Mouse (Mus musculus) heart, adult 18-20 months (tissue): ENCODE measurements around the gene Myo16. TPM values are rescaled to one million over a fixed set of nuclear protein-coding genes. Genes with fewer than 3 reads are reported as not detected.

Experiments used
- DNase-seq, 2 experiments: peaks; one replicate each; pipeline ENCODE4 v3.0.0; 2021 to 2022; ENCODE audit warnings: mixed read lengths in 1 of 2
- total RNA-seq, 2 experiments: library from RNA; stranded (reverse); gene quantifications; 2 replicates each; pipeline ENCODE4 v1.2.3; 2021

Gene Myo16
- total RNA-seq, 2 experiments from 2014 or later, result 3.2 to 6.7 TPM

DNA sequence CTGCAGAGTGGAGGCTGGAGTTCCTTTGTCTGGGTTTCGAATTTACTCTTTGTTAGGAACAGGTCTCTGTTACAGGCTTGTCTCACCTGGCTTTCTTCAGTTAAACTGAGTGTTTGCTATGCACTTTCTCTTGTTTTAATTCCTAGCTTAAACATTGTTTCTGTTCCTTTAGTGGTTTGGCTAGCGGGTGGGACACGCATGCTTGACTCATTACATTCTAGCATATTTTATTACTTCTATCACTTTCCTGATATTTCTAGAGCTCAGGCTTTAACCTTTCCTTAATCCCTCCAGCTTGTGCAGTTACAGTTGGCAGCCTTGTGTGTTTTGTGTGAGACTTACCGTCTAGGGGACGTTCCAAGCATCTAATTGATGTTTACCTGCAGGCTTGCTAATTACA lies 476.2 kb downstream of the Myo16 start:
- DNase-seq, result no peak

DNA sequence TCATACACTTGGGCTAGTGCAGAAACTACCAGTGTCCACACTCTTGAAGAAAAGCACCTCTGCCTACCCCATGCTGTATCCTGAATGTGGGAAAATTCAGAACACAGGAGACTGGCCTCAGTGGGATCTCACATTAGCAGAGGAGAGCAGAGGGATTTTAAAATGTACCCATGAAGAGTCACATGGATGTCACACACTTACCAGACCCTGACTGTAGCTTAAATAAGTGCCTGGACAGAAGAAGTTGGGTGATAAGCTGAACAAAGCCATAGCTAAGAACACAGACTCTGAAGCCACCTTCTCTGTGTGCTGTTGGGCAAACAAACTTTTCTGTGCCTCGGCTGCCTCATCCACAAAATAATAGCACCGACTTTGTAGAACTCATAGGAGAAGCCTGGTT lies 477.3 kb downstream of the Myo16 start:
- no peak for DNase-seq

DNA sequence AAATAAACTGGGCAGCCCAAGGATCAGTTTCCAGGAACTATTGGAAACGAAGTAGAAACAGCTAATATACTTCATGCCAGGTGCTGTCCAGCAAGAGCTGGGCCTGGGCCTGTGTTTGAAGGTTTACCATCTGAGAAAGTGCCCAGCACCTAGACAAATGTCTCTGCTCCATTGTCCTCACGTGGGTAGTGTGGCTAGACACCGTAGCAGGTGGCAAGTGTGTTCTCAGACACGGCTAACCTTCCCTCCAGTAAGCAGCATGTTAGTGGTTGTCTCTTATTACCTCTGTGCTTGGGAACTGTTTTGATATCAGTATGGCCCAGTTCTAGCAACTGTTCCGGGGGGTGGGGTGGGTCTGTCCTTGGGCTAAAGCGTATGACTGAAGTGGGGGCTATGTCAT lies 478.9 kb downstream of the Myo16 start:
- DNase-seq, result no peak

DNA sequence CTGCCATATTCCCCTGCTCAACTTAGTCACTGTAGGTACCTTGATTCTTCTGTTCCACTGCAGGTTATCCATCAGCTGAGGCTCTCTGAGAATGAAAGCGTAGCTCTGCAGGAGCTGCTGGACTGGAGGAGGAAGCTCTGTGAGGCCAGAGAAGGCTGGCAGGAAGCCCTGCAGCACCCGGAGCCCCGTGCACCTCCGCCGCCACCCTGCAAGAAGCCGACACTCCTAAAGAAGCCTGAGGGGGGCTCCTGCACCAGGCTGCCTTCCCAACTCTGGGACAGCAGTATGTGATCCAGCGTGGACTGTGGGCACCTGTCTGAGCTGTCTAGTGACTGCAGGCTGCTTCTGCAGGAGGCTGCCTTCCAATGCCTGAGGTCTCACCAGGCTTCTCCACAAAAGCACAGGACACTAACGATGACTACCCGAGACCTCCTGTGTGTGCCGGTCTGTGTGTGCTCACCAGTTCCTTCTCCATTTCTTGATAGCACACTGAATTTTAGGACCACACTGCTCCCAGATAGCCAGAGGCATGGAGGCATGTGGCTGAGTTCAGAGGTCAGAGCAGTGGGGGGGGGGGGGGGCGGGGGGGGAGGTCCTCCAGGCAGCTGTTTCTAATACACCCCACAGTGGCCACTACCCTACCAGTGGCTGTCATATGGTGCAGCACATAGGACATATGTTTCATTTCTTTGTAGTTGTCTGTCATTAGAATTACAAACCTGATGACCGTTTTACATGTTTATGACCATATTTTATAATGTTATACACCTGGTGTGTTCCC lies 479.8 kb downstream of the Myo16 start:
- no peak for DNase-seq

DNA sequence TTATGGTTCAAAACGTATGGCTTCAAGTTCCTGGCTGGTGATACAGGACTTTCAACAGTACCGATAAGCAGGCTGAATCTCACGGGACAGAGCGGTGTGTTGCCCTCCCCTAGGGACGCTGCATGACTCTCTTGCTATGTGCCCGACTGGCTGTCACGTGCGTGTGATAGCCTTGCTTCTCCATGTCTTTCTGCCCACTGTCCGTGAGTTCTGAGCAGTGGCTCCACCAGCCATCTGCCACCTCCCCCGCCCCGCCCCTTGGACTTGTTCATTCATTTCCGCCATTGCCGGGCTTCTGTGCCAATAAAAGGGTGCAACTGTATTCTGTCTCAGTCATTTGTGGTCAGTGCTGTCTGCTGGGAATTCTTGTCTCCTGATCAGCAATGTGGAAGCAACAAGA lies 480.7 kb downstream of the Myo16 start:
- DNase-seq, result no peak

DNA sequence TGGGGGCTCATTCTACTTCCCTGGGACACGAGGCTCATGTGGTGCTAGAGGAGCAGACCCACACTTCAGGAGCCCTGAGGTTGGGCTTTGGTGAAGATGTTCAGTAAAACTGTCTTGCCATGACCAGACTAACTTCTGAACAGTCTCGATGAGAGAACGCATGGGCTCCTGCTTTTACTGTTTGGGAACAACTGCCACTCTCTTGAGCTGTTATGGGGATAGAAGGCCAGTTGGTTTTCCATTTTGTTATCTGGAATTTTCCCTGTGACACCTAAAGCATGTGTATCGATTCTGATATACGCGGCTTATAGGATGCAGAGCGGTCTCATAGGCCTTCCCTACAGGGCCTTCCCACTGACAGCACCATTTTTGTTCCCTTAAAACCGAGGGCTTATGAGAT lies 485.2 kb downstream of the Myo16 start:
- no peak for DNase-seq

DNA sequence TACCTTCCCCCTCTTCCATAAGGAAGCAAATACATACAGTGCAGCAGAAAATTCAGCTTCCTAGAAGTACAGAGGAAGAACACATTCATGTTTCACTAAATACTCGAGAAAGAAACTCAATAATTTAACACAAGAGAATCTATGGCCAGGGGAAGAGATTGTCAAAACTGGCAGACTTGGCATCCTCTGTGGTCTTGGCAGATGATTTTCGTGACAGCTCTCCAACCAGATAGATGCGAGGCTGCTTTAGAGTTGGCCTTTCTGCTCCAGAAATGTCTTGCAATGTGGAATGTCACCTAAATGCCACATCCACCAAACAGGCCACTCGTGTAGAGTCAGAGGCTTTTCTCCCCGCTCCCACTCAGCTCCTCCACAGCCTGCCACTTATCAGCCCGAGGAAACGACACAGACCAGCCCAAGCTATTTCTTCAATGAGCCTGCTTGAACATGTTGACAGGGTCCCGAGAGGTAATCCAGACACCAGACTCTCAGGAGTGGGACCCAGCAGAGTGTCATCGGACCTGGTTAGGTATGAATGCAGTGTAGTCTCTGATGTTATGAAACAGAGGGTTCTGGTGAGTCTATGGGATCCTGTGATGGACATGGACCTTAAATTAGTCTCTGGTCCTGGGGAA lies 486.6 kb downstream of the Myo16 start:
- no peak for DNase-seq

DNA sequence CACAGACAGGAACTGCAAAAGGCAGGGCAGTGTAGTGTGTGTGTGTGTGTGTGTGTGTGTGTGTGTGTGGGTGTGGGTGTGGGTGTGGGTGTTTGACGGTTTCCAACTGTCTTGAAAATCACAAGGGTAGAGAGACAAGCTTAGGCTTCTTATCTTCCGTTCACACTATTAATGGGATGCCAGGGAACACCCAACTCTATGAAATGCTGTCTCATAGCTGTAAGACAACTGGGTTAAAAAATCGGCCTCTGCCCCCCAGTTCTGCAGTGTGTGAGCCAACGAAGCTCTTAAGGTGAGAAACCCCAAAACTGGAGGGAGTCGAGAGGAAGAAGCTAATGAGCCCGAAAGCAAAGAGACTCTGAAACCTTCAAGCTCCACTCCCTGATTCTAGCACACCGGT lies 487.1 kb downstream of the Myo16 start:
- no peak for DNase-seq

DNA sequence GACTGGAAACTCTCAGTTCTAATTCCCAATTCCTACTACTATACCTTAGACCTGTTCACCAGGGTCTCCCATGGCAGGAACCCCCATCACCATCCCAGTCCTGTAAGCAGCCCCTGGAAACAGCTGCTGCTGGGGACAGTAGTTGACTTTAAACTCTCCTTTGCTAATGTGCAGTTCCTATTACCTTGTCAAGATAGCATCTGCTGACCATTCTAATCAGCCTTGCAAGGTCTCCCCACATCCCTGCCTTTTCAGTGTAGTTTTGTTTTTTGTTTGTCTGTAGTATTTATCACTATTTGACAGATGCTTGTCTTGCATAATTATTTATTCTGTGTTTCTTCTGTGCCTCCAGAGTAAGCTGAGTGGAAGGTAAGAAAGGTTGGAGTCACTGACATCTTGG lies 487.6 kb downstream of the Myo16 start:
- no peak for DNase-seq

DNA sequence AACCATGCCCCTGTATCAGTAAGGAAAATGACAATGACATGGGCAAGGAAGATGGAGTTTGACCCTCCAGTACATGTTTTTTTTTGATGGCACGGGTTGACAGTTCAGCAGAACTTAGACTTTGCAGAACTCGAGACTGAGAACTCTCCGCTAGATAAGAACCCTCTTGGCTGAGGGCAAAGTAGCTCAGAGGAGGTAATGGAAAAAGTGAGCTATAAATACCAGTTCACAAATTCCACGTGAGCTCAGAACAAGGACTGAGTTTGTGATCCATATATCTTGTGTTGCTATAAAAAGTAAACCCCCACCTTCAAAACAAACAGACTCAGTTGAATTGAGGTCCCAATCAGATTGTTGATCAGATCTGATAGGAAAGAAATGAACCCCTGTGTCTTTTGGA lies 489.5 kb downstream of the Myo16 start:
- DNase-seq, result peak; percentile 39 to 60

DNA sequence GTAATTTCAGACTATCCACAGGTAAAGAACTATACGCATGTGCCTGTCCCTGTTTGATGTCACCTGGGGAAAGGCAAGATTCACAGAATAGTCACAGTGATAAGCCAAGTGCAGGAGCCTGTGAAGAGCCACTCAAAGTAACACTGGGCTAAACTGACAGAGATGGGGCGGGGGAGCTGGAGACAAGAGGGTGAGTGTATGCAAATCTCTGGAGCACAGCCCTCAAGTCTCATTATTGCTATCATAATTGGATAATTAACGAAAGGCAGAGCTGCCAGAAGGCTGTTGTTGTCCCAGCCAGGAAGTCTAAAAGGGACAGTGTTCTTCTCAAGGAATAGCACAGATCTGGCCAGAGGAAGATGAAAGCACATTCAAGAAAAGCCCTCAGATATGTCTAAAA lies 490.8 kb downstream of the Myo16 start:
- DNase-seq, result no peak

DNA sequence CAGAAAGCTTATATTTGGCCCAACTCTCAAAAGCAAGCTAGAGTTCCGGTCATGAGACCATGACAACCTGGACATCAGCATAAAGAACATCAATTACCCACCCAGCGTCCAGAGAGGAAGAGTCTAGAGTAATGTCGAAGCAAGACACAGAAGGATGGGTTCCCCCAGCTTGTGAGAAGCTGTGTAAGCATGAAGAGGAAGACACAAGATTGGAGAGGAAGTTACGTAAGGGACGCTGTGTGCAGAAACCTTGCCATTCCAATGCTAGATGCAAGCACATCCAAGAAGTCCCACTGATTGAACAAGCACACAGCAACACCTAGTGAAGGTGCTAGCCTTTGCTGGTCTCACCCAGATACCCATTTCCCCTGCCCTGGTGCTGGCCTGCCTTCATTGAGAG lies 492.0 kb downstream of the Myo16 start:
- no peak for DNase-seq

DNA sequence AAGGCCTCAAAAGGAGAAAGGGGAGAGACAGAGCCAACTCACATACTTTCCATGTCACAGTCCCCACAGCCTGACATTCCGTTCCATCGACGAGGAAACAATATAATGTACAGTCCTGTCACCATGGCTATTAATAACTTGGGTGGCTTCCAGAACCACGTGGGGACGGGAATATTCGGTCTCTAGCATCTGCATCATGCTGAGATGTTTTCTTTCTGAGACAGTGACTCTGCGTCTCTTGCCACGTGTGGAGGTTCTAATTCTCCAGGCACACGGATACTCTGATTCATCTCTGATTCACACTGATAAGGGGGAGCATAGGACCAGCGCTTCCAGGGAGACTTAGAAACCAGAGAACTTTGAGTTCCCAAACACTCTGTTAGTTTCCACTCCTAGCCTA lies 492.8 kb downstream of the Myo16 start:
- peak; percentile 45 to 67 for DNase-seq

DNA sequence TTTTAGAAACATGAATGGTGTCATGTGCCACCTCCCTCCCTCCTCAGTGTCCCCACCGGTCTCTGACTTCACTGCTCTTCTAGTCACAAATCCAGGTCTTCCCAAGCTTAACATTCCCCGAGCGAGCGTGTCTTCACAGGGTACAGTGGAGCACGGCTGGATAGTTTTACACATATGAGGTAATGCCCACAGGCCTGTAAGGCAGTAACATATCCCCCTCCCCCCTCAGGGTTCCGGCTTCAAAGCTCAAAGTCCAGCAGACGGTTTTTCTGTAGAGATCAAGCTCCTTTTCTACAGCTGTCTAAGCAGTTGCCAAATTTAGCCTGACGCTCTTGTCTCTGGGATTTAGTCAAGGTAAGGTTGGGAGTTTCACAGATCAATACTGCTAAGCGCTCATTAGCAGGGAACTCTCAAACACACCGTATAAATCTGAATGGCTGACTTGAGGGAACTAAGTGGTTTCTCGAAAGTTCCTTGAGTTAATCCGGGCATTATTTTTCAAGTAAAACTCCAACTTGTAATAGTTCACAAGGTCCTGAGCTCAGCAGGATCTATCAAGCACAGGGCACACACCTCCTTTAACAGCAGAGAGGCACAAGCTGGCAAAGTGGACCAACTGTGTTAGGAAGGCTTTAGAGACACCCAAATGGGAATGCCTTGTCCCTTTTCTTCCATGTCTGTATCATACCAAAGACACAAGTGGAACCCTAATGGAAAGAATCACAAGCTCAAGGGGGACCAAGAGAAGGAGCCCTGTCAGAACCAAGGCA lies 498.0 kb downstream of the Myo16 start:
- no peak for DNase-seq

DNA sequence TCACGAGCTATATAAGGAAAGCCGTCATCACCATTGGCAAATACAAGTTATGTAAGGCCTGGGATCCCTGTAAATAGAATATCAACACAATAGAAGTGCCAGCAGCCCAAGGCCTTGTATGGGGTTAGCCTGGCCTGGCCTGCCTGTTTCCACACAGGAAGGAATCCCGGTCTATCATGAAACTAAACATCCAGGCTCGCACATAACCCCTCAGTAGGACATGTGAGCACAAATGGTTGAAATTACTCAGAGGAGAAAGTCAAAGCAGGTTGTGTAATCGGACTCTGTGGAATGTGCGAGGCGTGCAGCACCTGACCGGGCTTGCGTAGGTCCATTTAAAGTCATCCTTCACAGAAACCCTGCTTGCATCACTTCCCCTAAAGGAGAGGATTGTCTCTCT lies 499.6 kb downstream of the Myo16 start:
- peak; percentile 57 to 75 for DNase-seq

DNA sequence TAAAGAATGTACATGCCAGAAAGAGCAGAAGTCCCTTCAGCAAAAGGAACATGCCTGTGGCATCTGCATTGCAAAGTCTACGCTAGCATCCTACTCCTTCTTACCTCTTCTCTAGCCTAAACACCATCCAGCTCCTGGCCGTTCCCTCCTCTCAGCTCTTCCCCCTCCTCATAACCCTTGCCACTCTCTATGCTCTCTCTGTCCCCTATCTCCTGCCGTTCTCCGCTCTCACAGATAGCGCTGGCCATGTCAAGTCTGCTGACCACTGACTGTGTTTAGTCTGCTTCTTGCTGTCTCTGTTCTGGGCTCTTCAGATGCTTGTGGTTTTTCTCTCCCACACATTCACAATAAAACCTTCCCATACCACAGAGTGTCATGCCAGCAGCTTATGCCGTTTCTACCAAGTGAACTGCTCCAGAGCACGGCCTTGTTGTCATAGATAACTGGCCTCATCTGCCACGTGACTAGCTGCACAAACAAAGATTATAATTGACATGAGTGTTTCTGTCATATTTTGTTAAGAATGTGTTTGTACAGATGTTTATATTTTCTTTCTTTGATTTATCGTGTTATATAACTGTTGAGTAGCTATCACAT lies 501.3 kb downstream of the Myo16 start:
- DNase-seq, result no peak

DNA sequence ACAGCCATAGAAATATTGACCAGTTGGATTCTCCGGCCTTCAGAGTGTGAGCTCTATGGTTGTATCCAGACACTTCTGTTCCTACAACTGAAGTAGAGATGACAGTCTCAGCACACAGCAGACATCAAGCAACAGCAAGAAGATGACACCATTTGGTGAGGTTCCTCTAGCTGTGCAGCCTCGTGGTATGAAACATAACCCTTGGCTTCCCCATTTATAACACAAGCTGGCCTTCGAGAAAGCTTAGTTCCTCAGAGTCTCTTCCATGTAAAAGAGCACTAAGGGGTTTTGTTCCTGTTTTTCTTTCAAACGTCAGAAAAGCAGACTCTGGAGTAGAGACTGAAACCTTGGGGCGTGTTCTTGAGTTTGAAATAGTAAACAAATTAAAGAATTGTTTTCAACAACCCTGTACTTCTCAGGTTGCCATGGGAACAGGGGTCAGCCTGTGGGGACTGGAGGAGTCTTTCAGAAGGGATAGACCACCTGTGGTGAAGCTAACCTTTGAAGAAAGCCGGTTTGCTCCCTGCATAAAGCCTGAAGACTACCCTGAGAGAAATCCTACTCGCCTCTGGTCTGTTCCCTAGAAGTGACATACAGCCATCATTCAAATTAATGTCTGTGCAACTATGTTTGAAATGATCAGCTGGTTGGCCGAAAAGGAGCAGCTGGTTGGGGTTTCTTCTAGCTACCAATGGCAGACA lies 510.2 kb downstream of the Myo16 start:
- DNase-seq, result no peak

DNA sequence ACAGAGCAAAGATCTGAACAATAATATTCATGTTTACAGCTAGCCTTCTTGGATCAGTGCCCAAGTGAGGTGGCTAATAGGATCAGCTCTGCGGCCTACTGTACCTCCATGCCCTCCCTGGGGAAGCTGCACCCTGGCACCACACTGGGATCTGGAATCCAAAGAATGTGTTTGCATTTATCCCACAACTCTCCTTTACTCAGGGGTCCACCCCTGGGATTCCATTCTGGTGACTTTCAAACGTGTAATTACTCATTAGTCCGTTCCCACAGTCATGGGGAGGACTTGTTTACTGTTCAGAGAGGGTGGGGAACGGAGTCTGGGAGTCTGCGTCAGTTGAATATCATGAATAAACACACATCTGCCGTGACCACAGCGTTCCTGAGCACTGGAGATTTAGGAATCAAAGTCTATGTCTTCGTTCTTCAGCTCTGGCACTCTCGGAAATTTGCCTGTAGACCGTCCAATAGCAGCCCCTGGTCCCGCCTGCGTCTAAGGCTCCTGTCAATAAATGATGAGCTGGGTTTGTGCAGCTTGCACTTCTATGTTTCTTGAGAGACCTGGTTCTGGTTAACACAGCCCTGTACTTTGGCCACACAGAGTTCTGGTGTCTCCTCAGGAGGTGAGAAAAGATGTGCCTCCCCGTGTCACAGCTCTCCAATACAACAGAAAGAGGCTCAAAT lies 511.3 kb downstream of the Myo16 start:
- DNase-seq, result no peak

DNA sequence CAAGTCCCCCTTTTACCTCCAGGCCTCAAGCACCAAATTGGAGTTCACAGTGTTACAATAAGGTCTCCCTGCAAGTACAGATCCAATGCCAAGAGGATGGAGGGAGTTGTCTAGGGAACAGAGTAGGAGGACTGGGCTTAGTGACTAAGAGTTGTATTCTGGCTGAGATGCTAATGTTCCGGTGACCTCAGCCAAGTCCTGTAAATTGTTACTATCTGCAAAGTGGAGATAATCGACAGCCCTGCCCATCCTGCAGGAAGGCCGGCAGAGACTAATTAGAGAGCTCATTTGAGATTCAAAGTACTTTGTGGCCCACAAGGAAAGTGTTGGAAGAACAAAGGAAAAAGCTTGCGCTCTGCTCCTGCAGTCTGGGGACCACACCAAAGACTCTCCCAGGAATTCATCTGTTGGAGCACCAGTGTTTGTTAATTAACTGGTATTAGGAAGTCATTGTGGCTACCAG lies 512.1 kb downstream of the Myo16 start:
- peak in 1 of 2 experiments; percentile 10 for DNase-seq

DNA sequence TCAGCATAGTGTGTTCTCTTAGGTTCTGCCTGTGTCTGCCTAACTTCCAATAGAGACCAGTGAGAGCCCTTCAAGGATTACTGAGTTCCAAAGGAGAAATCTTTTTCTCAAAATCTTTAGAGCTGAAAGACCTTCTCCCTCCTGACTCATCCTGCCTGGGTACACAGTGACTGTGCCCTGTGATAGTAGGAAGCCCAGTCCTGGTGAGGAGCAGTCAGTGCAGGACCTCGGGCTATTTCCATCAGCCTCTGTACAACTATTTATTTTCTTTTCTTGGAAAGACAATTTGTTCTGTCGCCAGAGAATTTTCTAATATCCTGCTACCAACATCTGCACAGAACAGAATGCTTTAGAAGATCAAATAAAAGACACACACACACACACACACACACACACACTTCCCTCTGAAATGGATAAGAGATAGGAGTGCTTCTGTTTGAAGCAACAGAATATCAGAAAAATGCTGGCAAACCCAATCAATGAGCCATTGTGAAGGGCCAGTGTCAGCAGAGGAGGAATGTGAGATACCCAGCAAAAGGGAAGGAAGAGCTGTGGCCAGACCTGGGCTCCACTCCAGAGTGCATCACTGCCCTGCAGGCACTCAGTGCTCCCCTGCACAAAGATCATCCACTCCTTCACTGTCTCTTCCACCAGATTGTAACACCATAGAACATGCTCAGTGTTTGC lies 518.3 kb downstream of the Myo16 start:
- DNase-seq, result no peak

DNA sequence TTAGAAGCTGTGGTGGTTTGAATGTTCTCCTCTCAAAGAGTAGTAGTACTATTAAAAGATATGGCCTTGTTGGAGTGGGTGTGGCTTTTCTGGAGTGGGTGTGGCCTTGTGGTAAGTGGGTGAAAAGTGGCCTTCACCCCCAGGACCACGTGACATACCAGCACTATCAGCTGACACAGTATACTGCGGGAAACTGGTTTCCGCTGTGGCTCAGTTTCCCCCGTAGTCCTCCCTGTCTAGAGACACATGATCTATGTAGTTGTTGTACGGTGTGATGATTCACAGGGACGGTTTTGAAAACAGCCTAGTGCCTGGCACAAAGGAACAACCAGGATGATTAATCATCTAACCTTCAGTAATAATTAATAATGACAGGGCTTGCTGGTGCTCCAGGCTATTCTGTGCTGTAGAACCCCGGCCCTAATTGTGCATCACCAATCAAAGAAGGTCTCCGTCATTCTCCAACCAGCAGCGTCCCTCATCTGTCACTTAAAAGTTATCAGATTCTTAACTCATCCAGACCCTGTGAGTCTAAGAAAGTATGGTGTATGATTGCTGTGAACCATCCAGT lies 524.2 kb downstream of the Myo16 start:
- no peak for DNase-seq
